Mouse (Mus musculus): ENCODE measurements around the gene Mgst1.

Mgst1 gene

GRCm38 (mm10) chr6:138139930-138140329 is at the start of gene Mgst1:
Mgst1 (plus strand) TSS chr6:138140316.
- no peak for DNase-seq (ENCODE audit: low read depth in 2 of 2, low spot score in 2 of 2)

- no peak for DNase-seq (ENCODE audit: low read depth in 2 of 2, low spot score in 2 of 2)
Measured at GRCm38 (mm10) chr6:138092432-138092831, 47.7 kb upstream of the Mgst1 start.

DNA sequence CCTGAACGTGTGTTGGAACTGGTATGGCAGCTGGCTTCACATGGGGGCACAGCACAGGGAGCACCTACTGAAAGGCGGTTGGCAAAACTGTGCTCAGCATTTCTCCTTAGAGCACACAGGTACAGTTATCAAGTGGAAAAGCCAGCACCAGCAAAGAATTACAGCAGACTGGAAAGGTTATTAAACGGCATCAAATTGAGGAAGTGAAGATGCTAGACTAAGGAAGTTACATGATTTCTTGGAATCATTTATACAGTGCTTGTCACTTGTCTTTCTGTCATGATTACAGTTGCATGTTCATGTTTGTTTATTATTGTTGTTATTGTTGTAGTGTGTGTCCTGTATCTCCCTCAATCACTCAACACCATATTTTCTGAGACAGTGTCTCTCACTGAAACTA is 45.1 kb upstream of the Mgst1 start:
- DNase-seq (ENCODE audit: low read depth in 2 of 2, low spot score in 2 of 2), result no peak

DNA sequence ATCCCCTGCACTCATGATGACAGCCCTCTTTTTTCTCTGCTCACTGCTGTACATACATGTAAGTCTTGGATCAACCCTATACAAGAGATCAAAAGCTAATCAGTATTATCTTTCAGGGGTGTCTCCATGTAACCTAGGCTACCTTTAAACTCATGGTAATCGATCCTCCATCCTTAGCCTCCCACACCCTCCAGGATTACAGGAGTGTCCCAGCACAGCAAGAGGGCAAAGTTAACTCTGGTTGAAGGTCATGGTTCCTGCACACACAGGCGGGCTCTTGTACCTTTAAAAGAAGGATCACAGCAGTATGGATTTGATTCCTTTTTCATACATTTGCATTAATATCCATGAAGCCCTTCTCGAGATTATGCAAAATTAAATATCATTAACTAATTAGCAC is 40.5 kb upstream of the Mgst1 start:
- no peak for DNase-seq (ENCODE audit: low read depth in 2 of 2, low spot score in 2 of 2)

DNA sequence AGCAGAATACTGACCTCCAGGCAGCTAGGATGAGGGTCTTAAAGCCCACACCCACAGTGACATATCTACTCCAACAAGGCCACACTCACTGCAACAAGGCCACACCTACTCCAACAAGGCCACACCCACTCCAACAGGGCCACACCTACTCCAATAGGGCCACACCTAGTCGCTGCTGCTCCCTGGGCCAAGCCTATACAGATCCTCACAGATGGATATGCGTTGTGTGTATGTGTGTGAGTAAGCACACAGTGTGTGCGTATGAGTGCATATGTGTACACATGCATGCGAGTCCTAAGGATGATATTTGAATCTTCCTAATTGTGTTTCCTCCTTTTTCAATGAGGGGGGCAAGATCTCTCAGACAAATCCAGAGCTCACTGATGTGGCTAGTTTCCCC is 38.3 kb upstream of the Mgst1 start:
- DNase-seq (ENCODE audit: low read depth in 2 of 2, low spot score in 2 of 2), result no peak

DNA sequence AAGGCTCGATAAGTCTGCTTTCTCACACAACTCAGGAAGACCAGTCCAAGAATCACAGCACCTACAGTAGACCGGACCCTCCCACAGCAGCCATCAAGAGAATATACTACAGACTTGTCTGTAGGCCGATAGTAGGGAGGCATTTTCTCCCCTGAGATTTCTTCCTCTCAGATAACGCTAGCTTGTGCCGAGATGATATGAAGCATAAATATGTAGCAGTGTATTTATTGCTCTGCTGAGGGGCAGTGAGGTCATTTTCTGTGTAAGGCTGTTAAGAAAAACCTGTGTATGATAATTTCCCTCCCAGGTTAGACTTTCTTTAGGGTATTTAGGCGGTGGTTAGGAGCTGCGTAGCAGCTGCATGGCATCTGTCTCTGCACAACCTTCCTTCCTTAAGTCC is 37.2 kb upstream of the Mgst1 start:
- no peak for DNase-seq (ENCODE audit: low read depth in 2 of 2, low spot score in 2 of 2)

DNA sequence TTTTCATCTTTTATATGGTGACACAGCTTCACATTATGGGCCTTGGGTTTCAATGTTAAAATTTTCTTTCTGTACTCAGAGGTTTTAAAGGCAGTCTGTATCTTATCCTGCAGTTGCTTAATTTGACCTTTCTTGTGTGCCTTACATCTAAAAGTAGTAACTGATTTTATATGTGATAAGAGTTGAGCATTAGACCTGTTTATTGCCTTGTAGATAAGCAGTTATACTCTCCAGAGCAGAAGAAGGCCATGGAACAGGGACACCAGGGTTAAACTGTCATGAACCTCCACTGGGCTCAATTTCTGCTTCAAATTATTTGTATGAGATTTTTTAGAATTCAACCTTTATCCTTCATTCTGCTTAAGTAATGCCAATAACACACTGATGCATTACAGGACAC is 35.6 kb upstream of the Mgst1 start:
- no peak for DNase-seq (ENCODE audit: low read depth in 2 of 2, low spot score in 2 of 2)

GRCm38 (mm10) chr6:138117496-138117895 is 22.6 kb upstream of the Mgst1 start:
- no peak for DNase-seq (ENCODE audit: low read depth in 2 of 2, low spot score in 2 of 2)

- no peak for DNase-seq (ENCODE audit: low read depth in 2 of 2, low spot score in 2 of 2)
Measured at GRCm38 (mm10) chr6:138128392-138129335, 11.5 kb upstream of the Mgst1 start.

DNA sequence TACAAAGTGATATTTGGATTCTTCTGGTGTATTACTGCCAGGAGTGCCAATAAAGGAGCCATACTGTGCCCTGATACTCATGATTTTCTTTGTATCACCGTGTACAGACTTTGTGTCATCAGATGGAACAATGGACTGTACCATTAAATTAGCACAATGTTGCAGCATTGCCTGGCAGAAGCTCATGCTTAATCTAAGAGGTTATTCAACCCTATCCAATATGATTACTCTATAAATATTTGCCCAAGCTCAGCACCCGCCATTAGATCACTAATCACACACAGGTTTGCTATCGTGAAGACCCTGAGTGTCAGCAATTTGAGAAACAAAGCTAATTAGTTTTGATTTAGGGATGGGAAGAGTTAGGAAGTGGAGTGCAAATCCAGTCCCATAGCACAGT is 9.6 kb upstream of the Mgst1 start:
- DNase-seq (ENCODE audit: low read depth in 2 of 2, low spot score in 2 of 2), result no peak

GRCm38 (mm10) chr6:138140336-138140735 is 220 bp downstream of the Mgst1 start:
- DNase-seq (ENCODE audit: low read depth in 2 of 2, low spot score in 2 of 2), result no peak

GRCm38 (mm10) chr6:138141111-138141592 is 1.0 kb downstream of the Mgst1 start:
- DNase-seq (ENCODE audit: low read depth in 2 of 2, low spot score in 2 of 2), result no peak

- DNase-seq (ENCODE audit: low read depth in 2 of 2, low spot score in 2 of 2), result no peak
Measured at GRCm38 (mm10) chr6:138142604-138143003, 2.5 kb downstream of the Mgst1 start.

DNA sequence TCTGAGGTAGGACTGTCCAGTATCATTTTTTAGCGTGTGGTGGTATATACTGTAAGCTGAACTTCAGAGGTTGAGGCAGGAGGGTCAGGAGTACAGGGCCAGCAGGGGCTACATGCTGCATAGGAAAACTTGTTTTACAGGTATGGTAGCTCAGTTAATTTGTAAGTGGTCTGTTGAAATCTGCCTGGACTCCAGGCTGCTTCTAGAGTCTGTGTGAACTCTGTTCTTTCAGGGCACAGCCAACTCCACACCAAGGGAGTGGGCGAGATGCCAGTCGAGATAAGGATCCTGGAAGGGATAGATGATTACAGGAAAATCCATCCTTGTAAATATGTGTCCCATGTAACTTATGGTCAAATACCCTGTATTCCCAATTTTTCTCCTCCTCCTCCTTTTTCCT is 3.3 kb downstream of the Mgst1 start:
- DNase-seq (ENCODE audit: low read depth in 2 of 2, low spot score in 2 of 2), result no peak

DNA sequence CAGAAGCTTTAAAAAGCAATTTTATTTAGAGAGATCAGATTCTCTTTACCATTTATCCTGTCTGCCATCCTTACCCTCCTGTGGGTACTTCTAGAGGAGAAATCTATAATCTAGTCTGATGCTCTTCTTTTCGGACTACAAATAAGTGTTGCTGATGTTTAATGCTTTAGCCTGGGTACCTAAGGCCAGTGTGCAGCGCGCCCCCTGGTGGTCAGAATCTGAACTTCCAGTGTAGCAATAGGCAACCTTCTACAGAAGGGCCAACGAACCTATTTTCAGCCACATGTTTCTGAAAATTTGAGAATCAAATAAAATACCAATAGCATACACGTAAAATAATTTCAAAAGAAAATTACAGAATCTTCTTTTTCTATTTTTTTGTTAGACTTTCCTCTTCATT is 13.0 kb downstream of the Mgst1 start:
- DNase-seq (ENCODE audit: low read depth in 2 of 2, low spot score in 2 of 2), result no peak

DNA sequence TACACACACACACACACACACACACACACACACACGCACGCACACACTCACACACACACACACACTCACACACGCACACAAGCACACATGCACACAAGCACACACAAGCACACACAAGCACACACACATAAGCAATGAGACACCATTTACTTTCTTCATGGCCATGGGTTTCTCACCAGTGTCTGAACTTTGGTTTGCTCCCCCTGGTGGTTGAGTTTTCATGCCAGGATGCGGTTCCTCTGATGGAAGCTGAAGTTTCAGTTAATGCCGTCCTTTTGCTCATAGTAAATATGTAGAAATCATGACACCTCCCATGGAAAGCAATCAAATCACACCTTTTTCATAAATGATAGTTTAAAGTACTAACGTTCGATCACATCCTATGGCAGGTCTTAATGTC is 23.8 kb downstream of the Mgst1 start:
- no peak for DNase-seq (ENCODE audit: low read depth in 2 of 2, low spot score in 2 of 2)

GRCm38 (mm10) chr6:138171480-138172224 is 31.5 kb downstream of the Mgst1 start:
- DNase-seq (ENCODE audit: low read depth in 2 of 2, low spot score in 2 of 2), result no peak
